Mouse (Mus musculus) cortical plate, adult 2 months (tissue): ENCODE results near the gene Gpatch4.

Source experiments
- CTCF ChIP-seq: fragments of 200-500 bp; IDR thresholded peaks from 2 replicates; pipeline ENCODE4 v1.5.1; 2011; ENCODE audit warnings: mild to moderate bottlenecking, control low read depth, low read length; ENCODE audit not compliant: insufficient read depth; ENCODE audit errors: extremely low read depth
- POLR2A ChIP-seq: fragments of 200-500 bp; IDR thresholded peaks from 2 replicates; pipeline ENCODE4 v1.6.1; 2011; ENCODE audit warnings: mild to moderate bottlenecking, low read length, control low read depth; ENCODE audit not compliant: insufficient read depth; ENCODE audit errors: extremely low read depth

DNA sequence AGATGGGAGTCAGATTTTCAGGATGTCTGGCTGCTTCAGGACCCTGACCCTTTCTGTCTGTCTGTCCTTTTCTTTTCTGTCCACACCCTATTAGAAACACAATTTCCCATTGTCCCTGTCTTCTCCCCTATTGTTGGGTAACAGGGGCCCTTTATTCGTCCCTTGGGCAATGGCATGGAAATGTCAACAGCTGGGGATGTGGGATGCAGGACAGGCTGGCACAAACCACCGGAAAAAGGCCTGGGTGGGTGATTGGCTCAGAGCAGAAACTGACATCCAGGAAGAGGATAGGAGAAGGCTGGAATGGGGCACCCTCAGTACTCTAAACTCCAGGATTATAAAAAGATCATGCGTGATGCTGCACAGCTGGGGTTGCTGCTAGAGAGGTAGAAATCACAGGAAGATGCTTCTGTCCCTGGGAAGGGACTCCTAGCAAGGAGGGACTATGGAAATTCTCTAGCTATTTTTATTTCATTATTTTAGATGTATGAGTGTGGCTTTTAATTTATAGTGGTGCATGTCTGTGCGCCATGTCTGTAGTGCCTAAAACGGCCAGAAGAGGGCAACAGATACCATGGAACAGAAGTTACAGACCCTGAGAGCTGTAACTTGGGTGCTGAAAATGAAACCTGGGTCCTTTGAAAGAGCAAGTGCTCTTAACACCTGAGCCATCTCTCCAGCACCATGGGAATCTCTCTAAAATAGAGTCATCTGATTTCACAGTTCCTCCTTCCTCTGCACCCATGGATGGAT is 15.3 kb upstream of the Gpatch4 start, which contains the start of gene Hapln2:
- TF ChIP-seq CTCF (peak; percentile 29; the same call in 1 of the 2 replicates), POLR2A (no peak)
